Mouse (Mus musculus): ENCODE results near the gene Nudt5. TPM values are rescaled to one million over a fixed set of nuclear protein-coding genes. Genes with fewer than 3 reads are reported as not detected.
A peak's percentile ranks its signal among the peaks of the same experiment; 100 is the strongest.

The Nudt5 gene
- total and polyA plus RNA-seq, 3 experiments: 4.3 to 12.8 (median 12.4) TPM

GRCm38 (mm10) chr2:5906625-5907024 lies 61.8 kb downstream of the Nudt5 start:
- Histone ChIP-seq H3K27me3 (ENCODE audit: control insufficient read depth, insufficient read depth, low read length) (no peaks in the 10 kb centered on the region), H3K36me3 (ENCODE audit: control insufficient read depth, insufficient read depth, low read length) (no peaks in the 10 kb centered on the region), H3K4me3 (no peak overlapping the region), H3K4me1 (ENCODE audit: control insufficient read depth, insufficient read depth, low read length) (no peaks in the 10 kb centered on the region), H3K9ac (ENCODE audit: low read depth, low read length) (no peak overlapping the region), H3K27ac (no peak overlapping the region), H3K79me2 (replicated peaks; ENCODE audit: control insufficient read depth, insufficient read depth, low read length) (no peaks in the 10 kb centered on the region)
- intact Hi-C loops (cut with DNase I): no loop called here
- WGBS: 54% methylated on average over 3 of the region's 3 CpGs
- DNase-seq: peak in 1 of 2 experiments; percentile 42
- TF ChIP-seq EP300 (IDR thresholded peaks at IDR 0.05; ENCODE audit: insufficient read depth, low read depth, low read length) (no peak), CTCF (IDR thresholded peaks at IDR 0.05) (peak; percentile 76)

DNA sequence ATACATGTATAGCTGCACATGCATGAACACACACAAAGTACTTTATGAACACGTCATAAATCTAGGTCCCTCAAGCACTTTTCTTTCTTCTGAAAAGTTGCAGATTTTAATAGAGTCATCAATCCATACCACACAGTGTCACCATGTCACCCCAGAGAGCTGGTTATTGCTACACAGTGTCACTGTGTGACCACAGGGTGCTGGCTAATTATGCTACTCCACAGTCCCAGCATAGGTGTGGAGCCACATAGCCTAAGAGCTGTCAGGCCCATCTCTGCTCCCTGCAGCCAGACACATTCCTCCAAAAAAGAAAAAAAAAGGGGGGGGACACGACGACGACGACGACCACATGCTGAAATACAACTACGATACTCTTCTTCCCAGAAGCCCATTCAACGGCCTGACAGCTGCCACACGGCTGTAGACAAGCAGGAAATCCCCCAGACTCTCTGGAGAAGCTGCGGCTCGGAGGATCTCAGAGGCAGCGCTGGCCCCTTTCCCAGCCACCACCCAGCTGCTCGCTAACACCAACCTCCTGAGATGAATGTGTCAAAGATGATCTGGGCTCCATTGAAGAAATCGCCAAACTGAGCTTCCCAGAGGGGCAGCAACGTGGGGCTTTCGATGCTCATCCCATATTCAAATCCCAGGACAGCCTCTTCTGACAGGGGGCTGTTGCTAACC lies 66.6 kb downstream of the Nudt5 start:
- no peak overlapping the region for H3K4me3 ChIP-seq
- intact Hi-C loops (cut with DNase I): no loop called here
- DNase-seq: no peak
- WGBS: 57% methylated on average over 16 of the region's 16 CpGs
- H3K36me3 ChIP-seq (ENCODE audit: control insufficient read depth, insufficient read depth, low read length): no peaks in the 10 kb centered on the region
- no peaks in the 10 kb centered on the region for H3K4me1 ChIP-seq (ENCODE audit: control insufficient read depth, insufficient read depth, low read length)
- no peaks in the 10 kb centered on the region for H3K27me3 ChIP-seq (ENCODE audit: control insufficient read depth, insufficient read depth, low read length)
- H3K79me2 ChIP-seq (replicated peaks; ENCODE audit: control insufficient read depth, insufficient read depth, low read length): no peaks in the 10 kb centered on the region
- TF ChIP-seq CTCF (IDR thresholded peaks at IDR 0.05) (no peak), POLR2A (IDR thresholded peaks at IDR 0.05; ENCODE audit: insufficient read depth, low read depth, low read length) (no peak), EP300 (IDR thresholded peaks at IDR 0.05; ENCODE audit: insufficient read depth, low read depth, low read length) (no peak)
- H3K27ac ChIP-seq: no peak overlapping the region
- no peak overlapping the region for H3K9ac ChIP-seq (ENCODE audit: low read depth, low read length)

Other genes with a start within 250 kb of the Nudt5 start
- 1 to 10 TPM; 4.3 to 4.9 TPM for gene Camk1d, start 130.5 kb upstream of the Nudt5 start, total RNA-seq (2021)
- gene Camk1d, start 130.5 kb upstream of the Nudt5 start, polyA plus RNA-seq (2012; rRNA removed): 2.5 and 3.3 TPM in 2 replicates
- 10 to 100 TPM; 79.3 to 86.8 TPM for gene Cdc123, start 145 bp downstream of the Nudt5 start, total RNA-seq (2021)
- 48.2 and 74.2 TPM in 2 replicates for gene Cdc123, start 145 bp downstream of the Nudt5 start, polyA plus RNA-seq (2012; rRNA removed)
- gene Gm13199, start 17.9 kb downstream of the Nudt5 start, total RNA-seq (2021): not detected
- gene Gm13199, start 17.9 kb downstream of the Nudt5 start, polyA plus RNA-seq (2012; rRNA removed): not detected in 2 replicates
- 10 to 100 TPM; 12.1 to 12.7 TPM for gene Sec61a2, start 50.4 kb downstream of the Nudt5 start, total RNA-seq (2021)
- 18.4 and 39.4 TPM in 2 replicates for gene Sec61a2, start 50.4 kb downstream of the Nudt5 start, polyA plus RNA-seq (2012; rRNA removed)
- 1 to 10 TPM; 4.5 to 6.8 TPM for gene Dhtkd1, start 97.8 kb downstream of the Nudt5 start, total RNA-seq (2021)
- gene Dhtkd1, start 97.8 kb downstream of the Nudt5 start, polyA plus RNA-seq (2012; rRNA removed): 3.6 and 11.7 TPM in 2 replicates
- gene Upf2, start 106.5 kb downstream of the Nudt5 start, total RNA-seq (2021): 10 to 100 TPM; 16.2 to 16.7 TPM
- gene Upf2, start 106.5 kb downstream of the Nudt5 start, polyA plus RNA-seq (2012; rRNA removed): 2.9 and 5.0 TPM in 2 replicates

Data from heart, adult 2 months (tissue).